Mouse (Mus musculus) G1E (cell line): ENCODE measurements at regions not wholly inside any gene's neighbourhood (a gene's known extent, or its start where the extent isn't known, plus 50 kb on each side); places are given as distances from the start of the nearest gene placed in this dataset.

ENCODE experiments used
- ATAC-seq: 2 replicates; pipeline ENCODE4 v1.8.0; 2016; ENCODE audit warnings: mild to moderate bottlenecking; ENCODE audit not compliant: insufficient number of reproducible peaks, poor library complexity, low FRiP score, severe bottlenecking; ENCODE audit errors: extremely low read depth
- DNase-seq: peaks from one replicate; pipeline ENCODE4 v3.0.0; 2012; ENCODE audit warnings: low spot score
- H3K27me3 ChIP-seq: 2 replicates; pipeline ENCODE4 v1.6.1; 2012; ENCODE audit warnings: mild to moderate bottlenecking, low read length, inconsistent platforms; ENCODE audit not compliant: insufficient read depth
- H3K36me3 ChIP-seq: replicated peaks from 2 replicates; pipeline ENCODE3; 2012; ENCODE audit warnings: mild to moderate bottlenecking, inconsistent platforms
- H3K4me1 ChIP-seq: 2 replicates; pipeline ENCODE4 v1.6.1; 2012; ENCODE audit warnings: low read depth, low read length, inconsistent platforms, mixed read lengths; ENCODE audit not compliant: insufficient read depth
- H3K4me3 ChIP-seq: 2 replicates; pipeline ENCODE4 v1.5.1; 2012; ENCODE audit warnings: low read depth, mild to moderate bottlenecking, inconsistent platforms, low read length, moderate library complexity, mixed read lengths
- H3K9me3 ChIP-seq: replicated peaks from 2 replicates; pipeline ENCODE4 v1.6.1; 2012; ENCODE audit warnings: inconsistent platforms
- CTCF ChIP-seq: IDR thresholded peaks from 2 replicates; pipeline ENCODE4 v1.5.1; 2012; ENCODE audit warnings: low read depth, low read length, inconsistent platforms, mixed read lengths
- GATA1 ChIP-seq: IDR thresholded peaks from 2 replicates; pipeline ENCODE4 v1.6.1; 2012; ENCODE audit warnings: borderline replicate concordance, low read length, inconsistent platforms, mixed read lengths
- GATA2 ChIP-seq: IDR thresholded peaks from 2 replicates; pipeline ENCODE4 v1.6.1; 2012; ENCODE audit warnings: low read depth, low read length, inconsistent platforms, borderline replicate concordance
- POLR2AphosphoS5 ChIP-seq: IDR thresholded peaks from 2 replicates; pipeline ENCODE4 v1.6.1; 2012; ENCODE audit warnings: low read depth, low read length, inconsistent platforms; ENCODE audit not compliant: insufficient replicate concordance
- TAL1 ChIP-seq: conservative IDR thresholded peaks from 2 replicates; pipeline ENCODE4 v1.6.1; 2012; ENCODE audit warnings: low read depth, low read length, inconsistent platforms, mixed read lengths

DNA sequence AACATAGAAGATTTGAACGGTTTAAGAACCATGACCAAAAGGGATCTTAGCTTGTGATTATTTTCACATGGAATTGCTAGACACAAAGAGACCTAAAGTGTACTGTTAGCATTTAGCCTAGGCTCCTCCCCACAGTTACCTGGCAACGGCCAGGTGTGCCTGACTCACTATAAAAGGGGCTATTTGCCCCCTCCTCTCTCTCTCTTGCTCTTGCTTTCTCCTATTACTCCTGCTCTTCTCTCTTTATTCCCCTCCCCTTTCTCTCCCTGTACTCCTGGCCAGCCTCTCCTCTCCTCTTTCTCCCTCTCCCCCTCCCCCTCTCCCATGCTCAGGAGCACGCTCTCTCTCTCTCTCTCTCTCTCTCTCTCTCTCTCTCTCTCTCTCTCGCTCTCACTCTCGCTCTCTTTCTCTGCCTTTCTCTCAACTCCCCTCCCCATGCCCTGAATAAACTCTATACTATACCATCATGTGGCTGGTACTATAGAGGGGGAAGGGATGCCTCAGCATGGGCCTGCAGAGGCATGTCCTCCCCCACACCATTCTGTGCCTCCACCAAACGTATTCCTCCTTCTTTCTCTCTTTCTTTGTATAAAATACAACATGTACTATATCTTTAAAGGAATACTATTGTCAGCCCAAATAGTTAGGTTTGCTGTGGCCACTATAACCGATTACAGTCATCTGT lies 603.9 kb downstream of the Rps29 start:
- no peaks in the 10 kb centered on the region for H3K36me3 ChIP-seq
- ATAC-seq (no peak), DNase-seq (no peak)
- peaks cover 3% of the 10 kb centered on the region; the same call in 1 of the 2 replicates for H3K9me3 ChIP-seq
- no peaks in the 10 kb centered on the region for H3K4me1 ChIP-seq
- H3K4me3 ChIP-seq: no peak overlapping the region
- TF ChIP-seq CTCF: no peak
- no peak for TF ChIP-seq GATA2
- no peak for TF ChIP-seq GATA1
- no peak for TF ChIP-seq POLR2AphosphoS5
- no peak for TF ChIP-seq TAL1
- H3K27me3 ChIP-seq: no peaks in the 10 kb centered on the region

DNA sequence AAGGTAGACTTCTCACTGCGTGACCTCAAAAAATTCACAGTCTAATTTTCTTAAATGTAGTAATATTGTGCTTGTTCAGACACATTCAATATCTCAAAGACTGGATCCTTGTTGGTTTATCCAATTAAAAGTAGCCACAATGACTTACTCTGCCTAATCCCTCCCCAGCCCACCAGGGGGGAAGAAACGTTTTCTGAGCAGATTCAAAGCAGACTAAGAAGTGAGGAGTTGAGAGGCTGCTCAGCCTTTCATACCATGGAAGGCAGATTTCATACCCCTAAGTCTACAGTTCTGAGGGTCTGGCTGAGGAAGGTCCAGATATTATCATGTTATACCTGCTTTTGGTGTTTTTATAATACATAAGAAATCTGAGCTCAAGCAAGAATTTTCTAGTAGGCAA lies 604.7 kb downstream of the Rps29 start:
- no peak for TF ChIP-seq GATA1
- TF ChIP-seq TAL1: no peak
- no peak for TF ChIP-seq GATA2
- no peak for TF ChIP-seq POLR2AphosphoS5
- TF ChIP-seq CTCF: no peak
- DNase-seq (no peak), ATAC-seq (no peak)
- Histone ChIP-seq H3K4me3 (no peak overlapping the region), H3K27me3 (no peaks in the 10 kb centered on the region), H3K4me1 (no peaks in the 10 kb centered on the region), H3K9me3 (peaks cover 5% of the 10 kb centered on the region; the same call in 1 of the 2 replicates), H3K36me3 (no peaks in the 10 kb centered on the region)

DNA sequence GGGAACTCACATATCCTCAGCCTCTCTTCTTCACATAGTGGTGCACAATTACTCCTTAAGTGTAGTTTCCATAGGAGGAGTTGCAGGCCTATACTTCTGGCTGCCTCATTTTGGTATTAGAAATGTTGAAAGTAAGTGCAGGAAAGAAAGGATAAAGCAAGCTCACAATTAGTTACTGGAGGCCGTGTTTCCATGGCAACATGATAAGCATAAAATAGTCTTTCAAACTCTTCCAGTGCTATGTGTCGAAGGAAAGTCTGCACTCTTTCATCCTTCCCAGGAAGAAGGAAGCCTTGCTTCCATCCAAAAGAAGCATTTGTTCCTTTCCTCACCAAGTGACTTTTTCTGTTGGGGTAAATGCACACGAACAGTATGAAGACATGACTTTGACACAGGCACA lies 617.2 kb downstream of the Rps29 start:
- DNase-seq (no peak), ATAC-seq (no peak)
- Histone ChIP-seq H3K4me3 (no peak overlapping the region), H3K27me3 (no peaks in the 10 kb centered on the region), H3K4me1 (no peaks in the 10 kb centered on the region), H3K36me3 (no peaks in the 10 kb centered on the region), H3K9me3 (peaks cover 2% of the 10 kb centered on the region; the same call in 1 of the 2 replicates)
- TF ChIP-seq GATA2 (no peak), POLR2AphosphoS5 (no peak), TAL1 (no peak), GATA1 (no peak), CTCF (no peak)

DNA sequence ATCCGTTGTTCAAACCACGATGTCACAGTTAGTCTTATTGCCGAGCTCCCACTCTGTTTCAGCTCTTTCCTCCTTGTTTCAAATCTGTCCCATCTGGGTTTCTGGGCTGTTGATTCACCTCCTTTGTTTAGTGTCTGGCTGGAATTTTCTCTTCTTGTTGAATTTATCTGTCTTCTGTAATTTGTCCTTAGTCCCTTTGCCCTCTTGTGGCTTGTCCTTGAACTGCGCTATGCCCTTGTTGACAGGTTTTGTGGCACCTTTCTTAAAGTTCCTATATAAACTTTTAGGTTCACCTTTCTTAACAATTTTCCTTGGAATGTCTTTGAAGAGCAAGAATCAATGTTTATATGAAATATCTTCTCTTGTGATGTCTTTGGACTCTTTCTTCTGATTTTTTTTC lies 658.2 kb downstream of the Rps29 start:
- H3K36me3 ChIP-seq: no peaks in the 10 kb centered on the region
- peaks cover 6% of the 10 kb centered on the region for H3K9me3 ChIP-seq
- DNase-seq: no peak
- ATAC-seq: no peak
- H3K27me3 ChIP-seq: no peaks in the 10 kb centered on the region
- no peaks in the 10 kb centered on the region for H3K4me1 ChIP-seq
- no peak for TF ChIP-seq CTCF
- TF ChIP-seq TAL1: no peak
- TF ChIP-seq GATA1: no peak
- no peak for TF ChIP-seq GATA2
- TF ChIP-seq POLR2AphosphoS5: no peak
- H3K4me3 ChIP-seq: no peak overlapping the region

GRCm38 (mm10) chr12:68463032-68463431 lies 696.0 kb downstream of the Rps29 start:
- no peaks in the 10 kb centered on the region for H3K27me3 ChIP-seq
- TF ChIP-seq POLR2AphosphoS5 (no peak), GATA2 (no peak), TAL1 (no peak), CTCF (no peak), GATA1 (no peak)

GRCm38 (mm10) chr12:68458196-68458595 lies 700.8 kb downstream of the Rps29 start:
- Histone ChIP-seq H3K36me3 (no peaks in the 10 kb centered on the region), H3K27me3 (no peaks in the 10 kb centered on the region), H3K4me1 (no peaks in the 10 kb centered on the region), H3K9me3 (peaks cover 6% of the 10 kb centered on the region), H3K4me3 (no peak overlapping the region)
- DNase-seq: no peak
- ATAC-seq: no peak
- no peak for TF ChIP-seq GATA1
- no peak for TF ChIP-seq TAL1
- TF ChIP-seq CTCF: no peak
- no peak for TF ChIP-seq GATA2
- no peak for TF ChIP-seq POLR2AphosphoS5

More at GRCm38 (mm10) chr12:68463032-68463431, 696.0 kb downstream of the Rps29 start:
- H3K4me3 ChIP-seq: no peak overlapping the region
- DNase-seq (no peak), ATAC-seq (no peak)
- no peaks in the 10 kb centered on the region for H3K4me1 ChIP-seq
- H3K36me3 ChIP-seq: no peaks in the 10 kb centered on the region
- peaks cover 6% of the 10 kb centered on the region; the same call in 1 of the 2 replicates for H3K9me3 ChIP-seq

GRCm38 (mm10) chr12:68426601-68427000 lies 732.4 kb downstream of the Rps29 start:
- no peaks in the 10 kb centered on the region for H3K4me1 ChIP-seq
- TF ChIP-seq TAL1 (no peak), GATA1 (no peak), POLR2AphosphoS5 (no peak), CTCF (no peak), GATA2 (no peak)
- DNase-seq: no peak
- no peaks in the 10 kb centered on the region for H3K36me3 ChIP-seq
- H3K27me3 ChIP-seq: no peaks in the 10 kb centered on the region
- H3K9me3 ChIP-seq: peaks cover 6% of the 10 kb centered on the region; the same call in 1 of the 2 replicates
- no peak overlapping the region for H3K4me3 ChIP-seq
- ATAC-seq: no peak; the same call in 1 of the 2 replicates
